Mouse (Mus musculus) adrenal gland, postnatal 36 days (tissue): ENCODE data around the gene Clk3. TPM values are rescaled to one million over a fixed set of nuclear protein-coding genes. Genes with fewer than 3 reads are reported as not detected.
"Not testable (repeated sequence)": the region's sequence is repeated elsewhere in the genome, so short reads cannot be mapped to it uniquely, and the experiment has no call there.

Source experiments
- DNase-seq, 2 experiments: peaks; one replicate each; pipeline ENCODE4 v3.0.0; 2021; ENCODE audit warnings: mixed read lengths in 1 of 2
- total RNA-seq, 2 experiments: library from RNA; stranded (reverse); gene quantifications; 2 replicates each; pipeline ENCODE4 v1.2.3; 2021

Gene Clk3
- total RNA-seq, 2 experiments from 2014 or later: 60.4 to 72.2 TPM

GRCm38 (mm10) chr9:57724701-57725100, 41.0 kb downstream of the Clk3 start:
- no peak for DNase-seq

- no peak for DNase-seq
Observed at GRCm38 (mm10) chr9:57723796-57724195, 41.9 kb downstream of the Clk3 start.

- DNase-seq: peak; percentile 42 to 56
Observed at GRCm38 (mm10) chr9:57723315-57723715, 42.3 kb downstream of the Clk3 start.

- no peak for DNase-seq
Observed at GRCm38 (mm10) chr9:57722371-57722770, 43.3 kb downstream of the Clk3 start.

GRCm38 (mm10) chr9:57720736-57721135, 44.9 kb downstream of the Clk3 start:
- DNase-seq: no peak

- peak in 1 of 2 experiments; percentile 23 for DNase-seq
Observed at GRCm38 (mm10) chr9:57718408-57718807, 47.3 kb downstream of the Clk3 start.

- no peak for DNase-seq
Observed at GRCm38 (mm10) chr9:57712194-57712593, 53.5 kb downstream of the Clk3 start.

- DNase-seq: not testable (repeated sequence)
Observed at GRCm38 (mm10) chr9:57710214-57710613, 55.4 kb downstream of the Clk3 start.

GRCm38 (mm10) chr9:57708720-57709274, 56.9 kb downstream of the Clk3 start:
- peak; percentile 34 to 53 for DNase-seq

GRCm38 (mm10) chr9:57708068-57708719, 57.5 kb downstream of the Clk3 start, which contains the start of gene Edc3:
Edc3 (plus strand) TSS chr9:57708540.
- peak; percentile 92 to 94 for DNase-seq

- DNase-seq: no peak
Observed at GRCm38 (mm10) chr9:57706496-57706895, 59.2 kb downstream of the Clk3 start.

Other genes starting within 250 kb of the Clk3 start
- 100 to 1,000 TPM; 547 to 578 TPM for gene Cox5a, start 244.6 kb downstream of the Clk3 start, total RNA-seq
- gene Fam219b, start 228.3 kb downstream of the Clk3 start, total RNA-seq: 10 to 100 TPM; 25.2 to 26.3 TPM
- gene Mpi, start 213.1 kb downstream of the Clk3 start, total RNA-seq: 10 to 100 TPM; 37.0 to 39.6 TPM
- 10 to 100 TPM; 56.4 to 56.9 TPM for gene Scamp2, start 204.9 kb downstream of the Clk3 start, total RNA-seq
- gene Ulk3, start 176.4 kb downstream of the Clk3 start, total RNA-seq: 10 to 100 TPM; 12.6 to 14.3 TPM
- gene Cplx3, start 159.6 kb downstream of the Clk3 start, total RNA-seq: not detected
- not detected for gene Lman1l, start 145.1 kb downstream of the Clk3 start, total RNA-seq
- 10 to 100 TPM; 61.9 to 92.6 TPM for gene Csk, start 112.2 kb downstream of the Clk3 start, total RNA-seq
- gene Cyp1a2, start 82.2 kb downstream of the Clk3 start, total RNA-seq: under 1 TPM in 1 of 2 experiments, not detected in 1; 0.40 TPM
- under 1 TPM in 1 of 2 experiments, not detected in 1; 0.13 TPM for gene Cyp1a1, start 77.9 kb downstream of the Clk3 start, total RNA-seq
- 1 to 10 TPM; 8.5 to 9.9 TPM for gene Edc3, start 57.3 kb downstream of the Clk3 start, total RNA-seq
- gene Arid3b, start 70.9 kb upstream of the Clk3 start, total RNA-seq: 1 to 10 TPM; 3.8 to 6.7 TPM
- 10 to 100 TPM; 68.5 to 87.0 TPM for gene Ubl7, start 145.1 kb upstream of the Clk3 start, total RNA-seq
- 10 to 100 TPM in 1 of 2 experiments, 1 to 10 TPM in 1; 7.5 to 22.3 TPM for gene Sema7a, start 174.3 kb upstream of the Clk3 start, total RNA-seq
- 1,000 to 10,000 TPM; 6,616 to 8,202 TPM for gene Cyp11a1, start 240.6 kb upstream of the Clk3 start, total RNA-seq